Mouse (Mus musculus): ENCODE measurements at regions not wholly inside any gene's neighbourhood (a gene's known extent, or its start where the extent isn't known, plus 50 kb on each side); places are given as distances from the start of the nearest gene placed in this dataset.

DNA sequence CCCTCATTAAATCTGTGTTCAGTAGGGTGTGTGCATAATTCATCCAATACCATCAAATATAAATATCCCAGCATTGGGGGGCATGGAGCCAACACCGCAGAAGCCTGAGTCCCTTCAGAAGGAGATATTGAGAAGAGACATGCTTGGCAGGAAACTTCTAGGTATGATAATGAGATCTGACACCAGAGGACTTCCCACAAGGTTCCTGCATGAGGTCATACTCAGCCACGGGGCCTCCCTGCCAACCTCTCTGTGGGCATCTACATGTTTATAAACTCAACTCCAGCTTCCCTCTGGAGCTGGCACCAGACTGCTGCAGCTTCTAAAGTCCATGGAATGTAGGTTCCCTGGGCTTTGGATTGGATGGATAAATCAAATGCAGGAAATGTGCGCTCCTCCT, 587.4 kb upstream of the Kdm8 start:
- TF ChIP-seq CTCF (IDR thresholded peaks at IDR 0.05; ENCODE audit: extremely low read depth, insufficient read depth, low read length) (no peak), POLR2A (IDR thresholded peaks at IDR 0.05; ENCODE audit: extremely low read depth, insufficient read depth, low read length) (no peak)

Measured in cortical plate, adult 2 months (tissue).